Mouse (Mus musculus) cortical plate, adult 2 months (tissue): Measurements from ENCODE around the gene Lilr4b.

ENCODE experiments used
- CTCF ChIP-seq: fragments of 200-500 bp; IDR thresholded peaks from 2 replicates; pipeline ENCODE4 v1.5.1; 2011; ENCODE audit warnings: mild to moderate bottlenecking, control low read depth, low read length; ENCODE audit not compliant: insufficient read depth; ENCODE audit errors: extremely low read depth
- POLR2A ChIP-seq: fragments of 200-500 bp; IDR thresholded peaks from 2 replicates; pipeline ENCODE4 v1.6.1; 2011; ENCODE audit warnings: mild to moderate bottlenecking, low read length, control low read depth; ENCODE audit not compliant: insufficient read depth; ENCODE audit errors: extremely low read depth

- TF ChIP-seq CTCF (no peak), POLR2A (no peak)
Measured at GRCm38 (mm10) chr10:51455762-51456161, 24.7 kb upstream of the Lilr4b start.
